Mouse (Mus musculus) midbrain, postnatal 0 days (tissue): ENCODE data around the gene Camta1. TPM values are rescaled to one million over a fixed set of nuclear protein-coding genes. Genes with fewer than 3 reads are reported as not detected.

Experiments used
- ATAC-seq: fragments of 200-750 bp; cut with Nextera tagmentation; 2 replicates; pipeline ENCODE4 v1.8.0; 2017; ENCODE audit warnings: moderate number of reproducible peaks, mild to moderate bottlenecking, moderate TSS enrichment, moderate library complexity; ENCODE audit not compliant: low FRiP score
- DNase-seq: peaks from one replicate; pipeline ENCODE4 v3.0.0-alpha.2; 2015; ENCODE audit warnings: low spot score
- H3K27ac ChIP-seq: fragments of 300-500 bp; sonication (generic); 2 replicates; pipeline ENCODE4 v1.5.1; 2014; ENCODE audit warnings: low read depth, mild to moderate bottlenecking, low read length, mixed read lengths
- H3K27me3 ChIP-seq: fragments of 300-500 bp; sonication (generic); 2 replicates; pipeline ENCODE4 v1.6.1; 2014; ENCODE audit warnings: low read length, control low read depth, mixed read lengths; ENCODE audit not compliant: insufficient read depth
- H3K36me3 ChIP-seq: fragments of 300-500 bp; sonication (generic); 2 replicates; pipeline ENCODE4 v1.6.1; 2014; ENCODE audit warnings: low read length, control low read depth, mixed read lengths; ENCODE audit not compliant: insufficient read depth
- H3K4me1 ChIP-seq: fragments of 300-500 bp; sonication (generic); 2 replicates; pipeline ENCODE4 v1.6.1; 2014; ENCODE audit warnings: mild to moderate bottlenecking, control low read depth, antibody characterized with exemption, low read length, mixed read lengths; ENCODE audit not compliant: insufficient read depth
- H3K4me2 ChIP-seq: fragments of 300-500 bp; sonication (generic); 2 replicates; pipeline ENCODE4 v1.6.1; 2014; ENCODE audit warnings: low read depth, mild to moderate bottlenecking, low read length, mixed read lengths; ENCODE audit not compliant: poor library complexity, severe bottlenecking
- H3K4me3 ChIP-seq: fragments of 300-500 bp; sonication (generic); 2 replicates; pipeline ENCODE4 v1.5.1; 2014; ENCODE audit warnings: low read depth, mild to moderate bottlenecking, low read length, moderate library complexity
- H3K9ac ChIP-seq: fragments of 300-500 bp; sonication (generic); replicated peaks from 2 replicates; pipeline ENCODE4 v1.6.1; 2014; ENCODE audit warnings: mild to moderate bottlenecking, low read length, moderate library complexity, mixed read lengths; ENCODE audit not compliant: poor library complexity, severe bottlenecking
- H3K9me3 ChIP-seq: fragments of 300-500 bp; sonication (generic); 2 replicates; pipeline ENCODE4 v1.6.1; 2016; ENCODE audit warnings: low read length, control low read depth
- CTCF ChIP-seq: IDR thresholded peaks from 2 replicates; pipeline ENCODE4 v1.5.1; 2016; ENCODE audit warnings: antibody characterized with exemption, mild to moderate bottlenecking
- WGBS: fragments of 180-500 bp; shearing (Covaris S2); extraction: QIAGEN DNeasy Blood & Tissue Kit; methylation state at CpG from one replicate; pipeline ENCODE4 v1.1.7; 2014; 5-methylcytosine and 5-hydroxymethylcytosine counted together
- polyA plus RNA-seq: library from polyadenylated mRNA; unstranded; fragments of >200 nt; fragmentation: Nextera tagmentation; extraction: Ambion mirVana; gene quantifications from 2 replicates; pipeline ENCODE4 v1.2.1, GENCODE M21; 2015
- total RNA-seq: library from RNA; depleted of rRNA; stranded (reverse); fragments of >200 nt; gene quantifications from 2 replicates; pipeline ENCODE4 v1.2.3, GENCODE M21; 2014

Gene Camta1
- total and polyA plus RNA-seq, 2 experiments from 2014 or later = 140 to 153 TPM

- no peaks in the 10 kb centered on the region for H3K27me3 ChIP-seq
- ATAC-seq (no peak), DNase-seq (no peak)
- no peaks in the 10 kb centered on the region for H3K4me1 ChIP-seq
- no peak overlapping the region for H3K9ac ChIP-seq
- no peak for TF ChIP-seq CTCF
- H3K9me3 ChIP-seq = no peaks in the 10 kb centered on the region
- H3K36me3 ChIP-seq = peaks cover 48% of the 10 kb centered on the region
- no peak overlapping the region for H3K4me3 ChIP-seq
- WGBS = 95% methylated on average over 14 of the region's 14 CpGs
- no peak overlapping the region for H3K4me2 ChIP-seq
- no peak overlapping the region for H3K27ac ChIP-seq
Observed at GRCm38 (mm10) chr4:150903091-150903742, 958.5 kb downstream of the Camta1 start.

GRCm38 (mm10) chr4:150902062-150902461 is 959.6 kb downstream of the Camta1 start:
- TF ChIP-seq CTCF = no peak
- no peak overlapping the region for H3K9ac ChIP-seq
- no peak overlapping the region for H3K4me3 ChIP-seq
- H3K27ac ChIP-seq = no peak overlapping the region
- no peaks in the 10 kb centered on the region for H3K27me3 ChIP-seq
- no peaks in the 10 kb centered on the region for H3K4me1 ChIP-seq
- no peaks in the 10 kb centered on the region for H3K9me3 ChIP-seq
- no peak overlapping the region for H3K4me2 ChIP-seq
- H3K36me3 ChIP-seq = peaks cover 59% of the 10 kb centered on the region
- no peak for ATAC-seq
- 93% methylated on average over 12 of the region's 12 CpGs for WGBS
- DNase-seq = no peak

GRCm38 (mm10) chr4:150901651-150902050 is 960.0 kb downstream of the Camta1 start:
- Histone ChIP-seq H3K27ac (no peak overlapping the region), H3K4me1 (no peaks in the 10 kb centered on the region), H3K9ac (no peak overlapping the region), H3K4me2 (no peak overlapping the region), H3K36me3 (peaks cover 62% of the 10 kb centered on the region), H3K4me3 (no peak overlapping the region), H3K27me3 (no peaks in the 10 kb centered on the region), H3K9me3 (no peaks in the 10 kb centered on the region)
- TF ChIP-seq CTCF = peak; percentile 89
- WGBS = 56% methylated on average over 9 of the region's 9 CpGs
- no peak for ATAC-seq
- DNase-seq = peak; percentile 62

- Histone ChIP-seq H3K4me3 (no peak overlapping the region), H3K27me3 (no peaks in the 10 kb centered on the region), H3K27ac (no peak overlapping the region), H3K36me3 (peaks cover 65% of the 10 kb centered on the region), H3K4me1 (no peaks in the 10 kb centered on the region), H3K4me2 (no peak overlapping the region), H3K9me3 (no peaks in the 10 kb centered on the region), H3K9ac (no peak overlapping the region)
- ATAC-seq = no peak
- TF ChIP-seq CTCF = no peak
- no peak for DNase-seq
- WGBS = 96% methylated on average over 13 of the region's 13 CpGs
Observed at GRCm38 (mm10) chr4:150900486-150900885, 961.2 kb downstream of the Camta1 start.

GRCm38 (mm10) chr4:150898716-150899365 is 962.8 kb downstream of the Camta1 start:
- Histone ChIP-seq H3K9ac (no peak overlapping the region), H3K4me1 (no peaks in the 10 kb centered on the region), H3K9me3 (no peaks in the 10 kb centered on the region), H3K27ac (no peak overlapping the region), H3K27me3 (no peaks in the 10 kb centered on the region), H3K4me2 (no peak overlapping the region), H3K4me3 (no peak overlapping the region), H3K36me3 (peaks cover 54% of the 10 kb centered on the region)
- TF ChIP-seq CTCF = peak; percentile 96
- WGBS = 52% methylated on average over 13 of the region's 13 CpGs
- 0 out of 2 replicates have a peak, but pooled peaks have one; percentile 50 for ATAC-seq
- DNase-seq = peak; percentile 85

- no peaks in the 10 kb centered on the region for H3K4me1 ChIP-seq
- H3K9ac ChIP-seq = no peak overlapping the region
- H3K9me3 ChIP-seq = no peaks in the 10 kb centered on the region
- no peak overlapping the region for H3K4me2 ChIP-seq
- DNase-seq (no peak), ATAC-seq (no peak)
- no peak overlapping the region for H3K27ac ChIP-seq
- peaks cover 38% of the 10 kb centered on the region for H3K36me3 ChIP-seq
- H3K4me3 ChIP-seq = no peak overlapping the region
- no peaks in the 10 kb centered on the region for H3K27me3 ChIP-seq
- 95% methylated on average over 26 of the region's 26 CpGs for WGBS
- no peak for TF ChIP-seq CTCF
Observed at GRCm38 (mm10) chr4:150896896-150897624, 964.6 kb downstream of the Camta1 start.
